Mouse (Mus musculus): Measurements from ENCODE around the gene Sugt1. TPM values are rescaled to one million over a fixed set of nuclear protein-coding genes. Genes with fewer than 3 reads are reported as not detected.

Gene Sugt1
- polyA plus RNA-seq (2014; fragmentation: Illumina TruSeq; extraction: RNeasy Lipid Tissue Mini Kit (QIAGEN cat#74804); ENCODE audit: low read depth, low replicate concordance) = 103 TPM

GRCm38 (mm10) chr14:79587139-79587851, at the start of gene Sugt1:
Gene Sugt1 (plus strand): TSS chr14:79587691.

DNA sequence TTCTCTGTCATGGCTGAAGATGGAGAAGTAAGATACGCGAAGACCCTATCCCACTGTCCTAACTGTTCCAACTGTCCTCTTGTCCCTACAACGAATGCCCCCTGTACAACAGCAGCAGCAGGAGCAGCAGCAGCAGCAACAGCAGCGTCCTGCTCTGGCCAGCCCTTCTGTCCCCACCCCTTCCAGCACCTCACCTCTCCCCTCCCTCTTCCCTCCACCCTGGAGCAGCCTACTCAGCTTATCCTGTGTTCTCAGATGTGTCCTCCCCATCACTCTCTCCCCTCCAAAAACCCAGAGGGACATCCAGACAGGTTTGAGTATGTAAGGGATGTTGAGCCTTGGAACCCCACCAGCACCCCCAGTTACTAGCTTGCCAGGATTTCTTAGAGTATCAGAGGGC, 74.5 kb downstream of the Sugt1 start, which contains the start of gene Cnmd:
TSS of gene Cnmd (minus strand) at position 170 of the 400 bp plus-strand sequence.

Other genes starting within 250 kb of the Sugt1 start
- gene Naa16, start 196.9 kb upstream of the Sugt1 start, polyA plus RNA-seq (2014; fragmentation: Illumina TruSeq; extraction: RNeasy Lipid Tissue Mini Kit (QIAGEN cat#74804); ENCODE audit: low read depth, low replicate concordance) = 26.8 TPM
- gene Mtrf1, start 189.9 kb upstream of the Sugt1 start, polyA plus RNA-seq (2014; fragmentation: Illumina TruSeq; extraction: RNeasy Lipid Tissue Mini Kit (QIAGEN cat#74804); ENCODE audit: low read depth, low replicate concordance) = 12.3 TPM
- gene Kbtbd7, start 161.2 kb upstream of the Sugt1 start, polyA plus RNA-seq (2014; fragmentation: Illumina TruSeq; extraction: RNeasy Lipid Tissue Mini Kit (QIAGEN cat#74804); ENCODE audit: low read depth, low replicate concordance) = 18.4 TPM
- not detected for gene Kbtbd6, start 135.9 kb upstream of the Sugt1 start, polyA plus RNA-seq (2014; fragmentation: Illumina TruSeq; extraction: RNeasy Lipid Tissue Mini Kit (QIAGEN cat#74804); ENCODE audit: low read depth, low replicate concordance)
- gene Elf1, start 106.5 kb upstream of the Sugt1 start, polyA plus RNA-seq (2014; fragmentation: Illumina TruSeq; extraction: RNeasy Lipid Tissue Mini Kit (QIAGEN cat#74804); ENCODE audit: low read depth, low replicate concordance) = 27.4 TPM
- gene Wbp4, start 106.2 kb upstream of the Sugt1 start, polyA plus RNA-seq (2014; fragmentation: Illumina TruSeq; extraction: RNeasy Lipid Tissue Mini Kit (QIAGEN cat#74804); ENCODE audit: low read depth, low replicate concordance) = 22.5 TPM
- gene Cnmd, start 74.5 kb downstream of the Sugt1 start, polyA plus RNA-seq (2014; fragmentation: Illumina TruSeq; extraction: RNeasy Lipid Tissue Mini Kit (QIAGEN cat#74804); ENCODE audit: low read depth, low replicate concordance) = 9.7 TPM
- gene Pcdh8, start 183.6 kb downstream of the Sugt1 start, polyA plus RNA-seq (2014; fragmentation: Illumina TruSeq; extraction: RNeasy Lipid Tissue Mini Kit (QIAGEN cat#74804); ENCODE audit: low read depth, low replicate concordance) = not detected